Mouse (Mus musculus) lung, adult 2 months (tissue): ENCODE results near the gene Eif3k.

Source experiments
- CTCF ChIP-seq: fragments of 200-500 bp; IDR thresholded peaks from 2 replicates; pipeline ENCODE4 v1.5.1; 2011; ENCODE audit warnings: mild to moderate bottlenecking, low read length, control low read depth; ENCODE audit not compliant: insufficient read depth
- POLR2A ChIP-seq: fragments of 200-500 bp; IDR thresholded peaks from 2 replicates; pipeline ENCODE4 v1.6.1; 2011; ENCODE audit warnings: low read depth, mild to moderate bottlenecking, control low read depth, low read length, borderline replicate concordance; ENCODE audit errors: extremely low read depth

- TF ChIP-seq CTCF = no peak
- no peak for TF ChIP-seq POLR2A
Observed at GRCm38 (mm10) chr7:28957997-28958725, 23.5 kb downstream of the Eif3k start.
